13 mouse cellular contexts compared by ENCODE assay signal in genomic region chr11:87761181-87761721, GRCm38 (mm10). TPM values are rescaled to one million over a fixed set of nuclear protein-coding genes. Genes with fewer than 3 reads are reported as not detected.
DNase-seq lines count a peak whose midpoint lies in the region; ATAC-seq and TF ChIP-seq lines count a peak whose summit lies in the region.
"Had no signal": no experiment of that assay in that cellular context is flagged by ENCODE, and none has a peak within 500 bp of the region (broad histone marks: within the 10 kb centered on the region; RNA-seq: fewer than 3 reads in every experiment).

No protein-coding gene starts in this region.

- no peak for ATAC-seq in forebrain, embryonic 14.5 days
- no peak for ATAC-seq in midbrain, embryonic 13.5 days
- no peak for ATAC-seq in kidney, embryonic 14.5 days (ENCODE audit: low FRiP score, low TSS enrichment)

- H3K4me2 ChIP-seq in forebrain, embryonic 14.5 days (ENCODE audit: low read length), result peak overlapping the region; percentile 96
- H3K4me2 ChIP-seq in midbrain, embryonic 13.5 days (replicated peaks), result peak overlapping the region; percentile 94
- H3K4me2 ChIP-seq in kidney, embryonic 14.5 days (replicated peaks; ENCODE audit: low read depth, low read length), result no peak overlapping the region

- no peak for TF ChIP-seq RAD21 in MEL (IDR thresholded peaks at IDR 0.05; ENCODE audit: low read depth, low read length)

- TF ChIP-seq CTCF in MEL (IDR thresholded peaks at IDR 0.05 in 2 of 3, conservative IDR thresholded peaks at IDR 0.05 in 1 of 3; ENCODE audit: control insufficient read depth in 1 of 3, insufficient read depth in 1 of 3, low read depth in 2 of 3, low read length in 3 of 3, poor library complexity in 1 of 3, severe bottlenecking in 1 of 3), result no peak
- TF ChIP-seq CTCF in thymus, adult 2 months (IDR thresholded peaks at IDR 0.05; ENCODE audit: borderline replicate concordance, control insufficient read depth, extremely low read depth, insufficient read depth, low read length, poor library complexity), result no peak

- no peaks in the 10 kb centered on the region for H3K27me3 ChIP-seq in MEL (ENCODE audit: control insufficient read depth in 1 of 2, insufficient read depth in 2 of 2, low read length in 2 of 2)
- H3K27me3 ChIP-seq in forebrain, embryonic 14.5 days (replicated peaks; ENCODE audit: control insufficient read depth, insufficient read depth, low read length), result peaks cover 9% of the 10 kb centered on the region; the same call in 1 of the 2 replicates
- H3K27me3 ChIP-seq in midbrain, embryonic 13.5 days, result peaks cover 27% of the 10 kb centered on the region
- peaks cover 62% of the 10 kb centered on the region for H3K27me3 ChIP-seq in kidney, embryonic 14.5 days (ENCODE audit: control insufficient read depth, insufficient read depth, low read length)
- H3K27me3 ChIP-seq in heart, embryonic 10.5 days (ENCODE audit: insufficient read depth, poor library complexity, severe bottlenecking), result peaks cover 70% of the 10 kb centered on the region
- peaks cover 15% of the 10 kb centered on the region for H3K27me3 ChIP-seq in thymus, adult 2 months (ENCODE audit: control insufficient read depth, insufficient read depth, low read length)

- peaks cover 17% of the 10 kb centered on the region for H3K79me2 ChIP-seq in MEL (ENCODE audit: control insufficient read depth, insufficient read depth, low read length, poor library complexity)

- peak in 1 of 2 experiments; percentile 36; a peak in 1 of 4 replicates for TF ChIP-seq POLR2A in MEL (IDR thresholded peaks at IDR 0.05; ENCODE audit: control insufficient read depth in 1 of 2, insufficient read depth in 1 of 2, low read depth in 1 of 2, low read length in 2 of 2, poor library complexity in 1 of 2)
- TF ChIP-seq POLR2A in thymus, adult 2 months (IDR thresholded peaks at IDR 0.05; ENCODE audit: control insufficient read depth, extremely low read depth, insufficient read depth, low read length, poor library complexity), result no peak

- H3K9ac ChIP-seq in MEL (ENCODE audit: control insufficient read depth, low read depth, low read length, poor library complexity, severe bottlenecking), result no peak overlapping the region
- peak overlapping the region; percentile 82 for H3K9ac ChIP-seq in forebrain, embryonic 14.5 days (ENCODE audit: low read length)
- H3K9ac ChIP-seq in midbrain, embryonic 13.5 days (replicated peaks), result peak overlapping the region; percentile 84
- H3K9ac ChIP-seq in kidney, embryonic 14.5 days (ENCODE audit: low read depth, low read length), result no peak overlapping the region

- no peak for TF ChIP-seq EP300 in MEL (IDR thresholded peaks at IDR 0.05; ENCODE audit: low read depth in 1 of 2, low read length in 2 of 2)

- no peak overlapping the region for H3K4me3 ChIP-seq in MEL (ENCODE audit: control insufficient read depth in 1 of 2, insufficient read depth in 1 of 2, low read depth in 2 of 2, low read length in 2 of 2)
- peak overlapping the region; percentile 58 for H3K4me3 ChIP-seq in forebrain, embryonic 14.5 days (ENCODE audit: low read depth, low read length)
- peak overlapping the region; percentile 69 for H3K4me3 ChIP-seq in midbrain, embryonic 13.5 days (replicated peaks)
- no peak overlapping the region for H3K4me3 ChIP-seq in kidney, embryonic 14.5 days (ENCODE audit: low read length)
- H3K4me3 ChIP-seq in heart, embryonic 10.5 days, result no peak overlapping the region
- H3K4me3 ChIP-seq in thymus, adult 2 months (ENCODE audit: control insufficient read depth, insufficient read depth, low read length), result no peak overlapping the region

- no peaks in the 10 kb centered on the region for H3K9me3 ChIP-seq in MEL (replicated peaks; ENCODE audit: insufficient read depth, low read length)
- no peaks in the 10 kb centered on the region for H3K9me3 ChIP-seq in forebrain, embryonic 14.5 days (replicated peaks; ENCODE audit: control insufficient read depth, low read length)
- no peaks in the 10 kb centered on the region for H3K9me3 ChIP-seq in midbrain, embryonic 13.5 days
- H3K9me3 ChIP-seq in kidney, embryonic 14.5 days (ENCODE audit: control insufficient read depth, low read length), result no peaks in the 10 kb centered on the region
- no peaks in the 10 kb centered on the region for H3K9me3 ChIP-seq in heart, embryonic 10.5 days

- peaks cover 0 to 2% of the 10 kb centered on the region in 2 experiments; a peak in 1 of 4 replicates for H3K36me3 ChIP-seq in MEL (ENCODE audit: control insufficient read depth in 1 of 2, insufficient read depth in 2 of 2, low read length in 2 of 2)
- no peaks in the 10 kb centered on the region for H3K36me3 ChIP-seq in forebrain, embryonic 14.5 days (ENCODE audit: control insufficient read depth, insufficient read depth, low read length)
- H3K36me3 ChIP-seq in midbrain, embryonic 13.5 days, result peaks cover 5% of the 10 kb centered on the region
- no peaks in the 10 kb centered on the region for H3K36me3 ChIP-seq in kidney, embryonic 14.5 days (ENCODE audit: control insufficient read depth, insufficient read depth, low read length)
- no peaks in the 10 kb centered on the region for H3K36me3 ChIP-seq in heart, embryonic 10.5 days
- H3K36me3 ChIP-seq in thymus, adult 2 months (ENCODE audit: control insufficient read depth, insufficient read depth, low read length), result peaks cover 24% of the 10 kb centered on the region

- H3K27ac ChIP-seq in MEL (ENCODE audit: control insufficient read depth, low read depth, low read length), result no peak overlapping the region
- H3K27ac ChIP-seq in forebrain, embryonic 14.5 days (ENCODE audit: low read depth, low read length), result no peak overlapping the region
- peak overlapping the region; percentile 90; the same call in 1 of the 2 replicates for H3K27ac ChIP-seq in midbrain, embryonic 13.5 days
- no peak overlapping the region for H3K27ac ChIP-seq in kidney, embryonic 14.5 days (ENCODE audit: low read depth, low read length)
- no peak overlapping the region for H3K27ac ChIP-seq in heart, embryonic 10.5 days
- no peak overlapping the region for H3K27ac ChIP-seq in thymus, adult 2 months (ENCODE audit: control insufficient read depth, insufficient read depth, low read length)

- 63% methylated on average over 11 of the region's 11 CpGs for WGBS in forebrain, embryonic 14.5 days
- WGBS in midbrain, embryonic 13.5 days, result 60% methylated on average over 11 of the region's 11 CpGs
- 65% methylated on average over 11 of the region's 11 CpGs for WGBS in kidney, embryonic 14.5 days
- WGBS in heart, embryonic 10.5 days, result 64% methylated on average over 11 of the region's 11 CpGs
- WGBS in thymus, adult 2 months, result 77% methylated on average over 11 of the region's 11 CpGs

- DNase-seq in layer of hippocampus, adult 11-12 months (ENCODE audit: low spot score), result peak; percentile 36
- DNase-seq in layer of hippocampus, postnatal 36 days, result no peak
- DNase-seq in MEL (ENCODE audit: low read depth, low spot score), result peak; percentile 72
- no peak for DNase-seq in forebrain, embryonic 14.5 days (ENCODE audit: low spot score)
- DNase-seq in heart, embryonic 10.5 days (ENCODE audit: low spot score), result no peak
- DNase-seq in thymus, adult 2 months, result no peak
- DNase-seq: heart, adult 18-20 months; kidney, adult 11 months; retina, postnatal 1 day had no signal

- H3K4me1 ChIP-seq in MEL (ENCODE audit: control insufficient read depth in 1 of 2, insufficient read depth in 2 of 2, low read length in 2 of 2), result no peaks in the 10 kb centered on the region; a peak in 1 of 4 replicates
- peaks cover 31% of the 10 kb centered on the region for H3K4me1 ChIP-seq in forebrain, embryonic 14.5 days (ENCODE audit: control insufficient read depth, insufficient read depth, low read length)
- H3K4me1 ChIP-seq in midbrain, embryonic 13.5 days (replicated peaks), result peaks cover 60% of the 10 kb centered on the region
- peaks cover 9% of the 10 kb centered on the region; the same call in 1 of the 2 replicates for H3K4me1 ChIP-seq in kidney, embryonic 14.5 days (ENCODE audit: control insufficient read depth, insufficient read depth, low read length)
- peaks cover 25% of the 10 kb centered on the region for H3K4me1 ChIP-seq in heart, embryonic 10.5 days
- H3K4me1 ChIP-seq in thymus, adult 2 months (replicated peaks; ENCODE audit: control insufficient read depth, insufficient read depth, low read length), result peaks cover 38% of the 10 kb centered on the region

RNA-seq across cellular contexts. Expression of gene Tspoap1, which starts 0.9 kb away (rescaled TPM):
- 100 to 1,000 TPM; 146 to 163 TPM for total RNA-seq in layer of hippocampus, postnatal 36 days (2021)
- 3.7 and 5.2 TPM in 2 replicates for total RNA-seq in MEL (2012; rRNA removed)
- 1 to 10 TPM in 1 of 2 experiments, not detected in 1; 8.6 TPM for polyA plus RNA-seq in MEL (2012; ENCODE audit: insufficient read depth in 1 of 2, insufficient read length in 2 of 2, low read depth in 1 of 2, low replicate concordance in 2 of 2, missing spikeins in 1 of 2)
- polyA plus RNA-seq in forebrain, embryonic 14.5 days (2014; fragmentation: Nextera tagmentation; extraction: Ambion mirVana), result 13.5 and 20.2 TPM in 2 replicates
- 41.1 and 48.7 TPM in 2 replicates for polyA plus RNA-seq in midbrain, embryonic 13.5 days (2015; fragmentation: Nextera tagmentation; extraction: Ambion mirVana)
- polyA plus RNA-seq in kidney, embryonic 14.5 days (2014; fragmentation: Nextera tagmentation; extraction: Ambion mirVana), result 3.0 and 4.2 TPM in 2 replicates
- 0.95 and 1.5 TPM in 2 replicates for polyA plus RNA-seq in heart, embryonic 10.5 days (2016; fragmentation: Nextera tagmentation; extraction: Ambion mirVana)
- 25.3 and 27.9 TPM in 2 replicates for polyA plus RNA-seq in thymus, adult 2 months (2012; rRNA removed)
- polyA plus RNA-seq: C2C12 had no signal

RNA-seq across cellular contexts. Expression of gene Supt4a, which starts 23.9 kb away (rescaled TPM):
- 10 to 100 TPM; 71.7 to 78.7 TPM for total RNA-seq in layer of hippocampus, postnatal 36 days (2021)
- 301 and 332 TPM in 2 replicates for total RNA-seq in MEL (2012; rRNA removed)
- polyA plus RNA-seq in MEL (2012; ENCODE audit: insufficient read depth in 1 of 2, insufficient read length in 2 of 2, low read depth in 1 of 2, low replicate concordance in 2 of 2, missing spikeins in 1 of 2), result 100 to 1,000 TPM in 1 of 2 experiments, not detected in 1; 223 TPM
- polyA plus RNA-seq in forebrain, embryonic 14.5 days (2014; fragmentation: Nextera tagmentation; extraction: Ambion mirVana), result 160 and 203 TPM in 2 replicates
- polyA plus RNA-seq in midbrain, embryonic 13.5 days (2015; fragmentation: Nextera tagmentation; extraction: Ambion mirVana), result 165 and 177 TPM in 2 replicates
- polyA plus RNA-seq in kidney, embryonic 14.5 days (2014; fragmentation: Nextera tagmentation; extraction: Ambion mirVana), result 188 and 200 TPM in 2 replicates
- 122 and 151 TPM in 2 replicates for polyA plus RNA-seq in heart, embryonic 10.5 days (2016; fragmentation: Nextera tagmentation; extraction: Ambion mirVana)
- polyA plus RNA-seq in thymus, adult 2 months (2012; rRNA removed), result 172 and 215 TPM in 2 replicates

RNA-seq across cellular contexts. Expression of gene Mpo, which starts 32.1 kb away (rescaled TPM):
- under 1 TPM; 0.28 to 0.60 TPM for total RNA-seq in layer of hippocampus, postnatal 36 days (2021)
- not detected in 2 replicates for total RNA-seq in MEL (2012; rRNA removed)
- polyA plus RNA-seq in MEL (2012; ENCODE audit: insufficient read depth in 1 of 2, insufficient read length in 2 of 2, low read depth in 1 of 2, low replicate concordance in 2 of 2, missing spikeins in 1 of 2), result under 1 TPM in 1 of 2 experiments, not detected in 1; 0.13 TPM
- 0.22 and 0.23 TPM in 2 replicates for polyA plus RNA-seq in forebrain, embryonic 14.5 days (2014; fragmentation: Nextera tagmentation; extraction: Ambion mirVana)
- polyA plus RNA-seq in midbrain, embryonic 13.5 days (2015; fragmentation: Nextera tagmentation; extraction: Ambion mirVana), result 0.31 and 0.41 TPM in 2 replicates
- 0.41 TPM in 1 of 2 replicates, not detected in the other for polyA plus RNA-seq in kidney, embryonic 14.5 days (2014; fragmentation: Nextera tagmentation; extraction: Ambion mirVana)
- polyA plus RNA-seq in heart, embryonic 10.5 days (2016; fragmentation: Nextera tagmentation; extraction: Ambion mirVana), result 5.8 and 11.8 TPM in 2 replicates
- polyA plus RNA-seq in thymus, adult 2 months (2012; rRNA removed), result 4.6 and 8.5 TPM in 2 replicates
- total RNA-seq: heart, adult 18-20 months; liver, adult 2 months had no signal
- polyA plus RNA-seq: C2C12 had no signal

Comparison
In these comparisons a context has a peak if more than half of its experiments do, and no peak if none do; other contexts are left out.
1. DNase-seq: peak in layer of hippocampus, adult 11-12 months (single experiment) and MEL (single experiment); none in layer of hippocampus, postnatal 36 days (0 of 2), forebrain, embryonic 14.5 days (single experiment), heart, embryonic 10.5 days (single experiment) and thymus, adult 2 months (single experiment).
2. H3K4me3 ChIP-seq: peak in forebrain, embryonic 14.5 days (single experiment) and midbrain, embryonic 13.5 days (single experiment); none in MEL (0 of 2), kidney, embryonic 14.5 days (single experiment), heart, embryonic 10.5 days (single experiment) and thymus, adult 2 months (single experiment).
3. H3K9ac ChIP-seq: peak in forebrain, embryonic 14.5 days (single experiment) and midbrain, embryonic 13.5 days (single experiment); none in MEL (single experiment) and kidney, embryonic 14.5 days (single experiment).